Mouse (Mus musculus) stomach, postnatal 0 days (tissue): ENCODE results near the gene Psen2.

ENCODE experiments used
- CTCF ChIP-seq: IDR thresholded peaks from 2 replicates; pipeline ENCODE4 v1.5.1; 2016; ENCODE audit warnings: antibody characterized with exemption, low read depth, mild to moderate bottlenecking, moderate library complexity
- EP300 ChIP-seq: optimal IDR thresholded peaks from 2 replicates; pipeline ENCODE3; 2016; ENCODE audit warnings: antibody characterized with exemption

GRCm38 (mm10) chr1:180186371-180186770, 76.9 kb downstream of the Psen2 start:
- TF ChIP-seq EP300: no peak
- TF ChIP-seq CTCF: no peak
